Mouse (Mus musculus): ENCODE data around the gene Rag2.

- no peak for TF ChIP-seq CTCF (IDR thresholded peaks at IDR 0.05)
- TF ChIP-seq EP300 (IDR thresholded peaks at IDR 0.05), result no peak
These were observed 54.8 kb downstream of the Rag2 start for GRCm38 (mm10) chr2:101679164-101679784.
